Mouse (Mus musculus) left cerebral cortex, adult 18-20 months (tissue): Measurements from ENCODE around the gene Pard3b. TPM values are rescaled to one million over a fixed set of nuclear protein-coding genes. Genes with fewer than 3 reads are reported as not detected.

ENCODE experiments used
- DNase-seq, 2 experiments: peaks; one replicate each; pipeline ENCODE4 v3.0.0; 2021 to 2022; ENCODE audit warnings: low spot score in 2 of 2, mixed read lengths in 1 of 2
- total RNA-seq, 2 experiments: library from RNA; stranded (reverse); gene quantifications; 2 replicates each; pipeline ENCODE4 v1.2.3; 2021

The Pard3b gene
- total RNA-seq, 2 experiments from 2014 or later: 3.1 to 3.7 TPM

- DNase-seq: no peak
These were observed 108.9 kb downstream of the Pard3b start for GRCm38 (mm10) chr1:61747481-61747880.

- no peak for DNase-seq
These were observed 112.4 kb downstream of the Pard3b start for GRCm38 (mm10) chr1:61751008-61751407.

- no peak for DNase-seq
These were observed 118.1 kb downstream of the Pard3b start for GRCm38 (mm10) chr1:61756771-61757170.

- peak; percentile 68 to 69 for DNase-seq
These were observed 132.6 kb downstream of the Pard3b start for GRCm38 (mm10) chr1:61771213-61771612.

- no peak for DNase-seq
These were observed 140.1 kb downstream of the Pard3b start for GRCm38 (mm10) chr1:61778731-61779130.

- DNase-seq: no peak
These were observed 141.3 kb downstream of the Pard3b start for GRCm38 (mm10) chr1:61779906-61780305.

GRCm38 (mm10) chr1:61796296-61796695, 157.7 kb downstream of the Pard3b start:
- no peak for DNase-seq

- DNase-seq: no peak
These were observed 181.6 kb downstream of the Pard3b start for GRCm38 (mm10) chr1:61820213-61820612.

GRCm38 (mm10) chr1:61825560-61826191, 187.1 kb downstream of the Pard3b start:
- no peak for DNase-seq

- no peak for DNase-seq
These were observed 198.5 kb downstream of the Pard3b start for GRCm38 (mm10) chr1:61837006-61837544.

- DNase-seq: no peak
These were observed 208.0 kb downstream of the Pard3b start for GRCm38 (mm10) chr1:61846606-61847005.

GRCm38 (mm10) chr1:61849029-61849714, 210.5 kb downstream of the Pard3b start:
- no peak for DNase-seq

- no peak for DNase-seq
These were observed 211.8 kb downstream of the Pard3b start for GRCm38 (mm10) chr1:61850471-61850870.

- DNase-seq: no peak
These were observed 212.6 kb downstream of the Pard3b start for GRCm38 (mm10) chr1:61851176-61851575.

GRCm38 (mm10) chr1:61867286-61868082, 228.9 kb downstream of the Pard3b start:
- no peak for DNase-seq

- DNase-seq: no peak
These were observed 236.3 kb downstream of the Pard3b start for GRCm38 (mm10) chr1:61874875-61875274.

GRCm38 (mm10) chr1:61879706-61880470, 241.3 kb downstream of the Pard3b start:
- no peak for DNase-seq

- DNase-seq: no peak
These were observed 257.4 kb downstream of the Pard3b start for GRCm38 (mm10) chr1:61896048-61896447.

GRCm38 (mm10) chr1:61903271-61904007, 264.8 kb downstream of the Pard3b start:
- DNase-seq: no peak

- no peak for DNase-seq
These were observed 265.4 kb downstream of the Pard3b start for GRCm38 (mm10) chr1:61904036-61904435.
